8 mouse cellular contexts compared by ENCODE assay signal in genomic region chr17:34205746-34206176, GRCm38 (mm10). TPM values are rescaled to one million over a fixed set of nuclear protein-coding genes. Genes with fewer than 3 reads are reported as not detected.
DNase-seq lines count a peak whose midpoint lies in the region; ATAC-seq and TF ChIP-seq lines count a peak whose summit lies in the region.

No protein-coding gene starts in this region.

- H3K36me3 ChIP-seq in ES-Bruce4 (ENCODE audit: control insufficient read depth, insufficient read depth, low read length, poor library complexity, severe bottlenecking): no peaks in the 10 kb centered on the region
- no peaks in the 10 kb centered on the region for H3K36me3 ChIP-seq in embryonic facial prominence, embryonic 11.5 days (replicated peaks; ENCODE audit: control insufficient read depth, insufficient read depth, low read depth, low read length)
- no peaks in the 10 kb centered on the region for H3K36me3 ChIP-seq in intestine, postnatal 0 days (ENCODE audit: control insufficient read depth, insufficient read depth)
- peaks cover 13% of the 10 kb centered on the region; the same call in 1 of the 2 replicates for H3K36me3 ChIP-seq in thymus, adult 2 months (ENCODE audit: control insufficient read depth, insufficient read depth, low read length)

- peak; percentile 70 for ATAC-seq in frontal cortex, adult (ENCODE audit: low TSS enrichment)
- no peak for ATAC-seq in embryonic facial prominence, embryonic 11.5 days (replicated peaks; ENCODE audit: insufficient number of reproducible peaks, low FRiP score, low TSS enrichment, low read depth)
- ATAC-seq in intestine, postnatal 0 days: 0 out of 2 replicates have a peak, but pooled peaks have one; percentile 25

- H3K9ac ChIP-seq in ES-Bruce4 (ENCODE audit: low read depth, poor library complexity, severe bottlenecking): peak overlapping the region; percentile 69
- H3K9ac ChIP-seq in embryonic facial prominence, embryonic 11.5 days (replicated peaks; ENCODE audit: low read length): no peak overlapping the region
- no peak overlapping the region for H3K9ac ChIP-seq in intestine, postnatal 0 days (ENCODE audit: low read depth, low read length)

- 21% methylated on average over 9 of the region's 9 CpGs for WGBS in embryonic facial prominence, embryonic 11.5 days
- 26% methylated on average over 9 of the region's 9 CpGs for WGBS in intestine, postnatal 0 days
- 3% methylated on average over 9 of the region's 9 CpGs for WGBS in thymus, adult 2 months

- no peak for DNase-seq in frontal cortex, postnatal 10 days (ENCODE audit: low spot score in 2 of 2)
- peak; percentile 46 for DNase-seq in embryonic facial prominence, embryonic 11.5 days (ENCODE audit: low spot score)
- DNase-seq in lung, postnatal 25 days (ENCODE audit: low spot score): peak; percentile 64
- peak; percentile 69 for DNase-seq in thymus, adult 2 months
- DNase-seq in ovary, postnatal 14 days (ENCODE audit: low spot score): no peak

- no peaks in the 10 kb centered on the region for H3K4me1 ChIP-seq in ES-Bruce4 (ENCODE audit: control insufficient read depth, insufficient read depth, low read length)
- H3K4me1 ChIP-seq in embryonic facial prominence, embryonic 11.5 days (ENCODE audit: control insufficient read depth, insufficient read depth, low read length): no peaks in the 10 kb centered on the region
- no peaks in the 10 kb centered on the region for H3K4me1 ChIP-seq in intestine, postnatal 0 days (replicated peaks; ENCODE audit: control insufficient read depth, insufficient read depth, low read length)
- H3K4me1 ChIP-seq in thymus, adult 2 months (replicated peaks; ENCODE audit: control insufficient read depth, insufficient read depth, low read length): peaks cover 61% of the 10 kb centered on the region

- no peak overlapping the region for H3K27ac ChIP-seq in ES-Bruce4 (ENCODE audit: insufficient read depth, low read length)
- no peak overlapping the region for H3K27ac ChIP-seq in embryonic facial prominence, embryonic 11.5 days (replicated peaks; ENCODE audit: low read depth, low read length)
- H3K27ac ChIP-seq in intestine, postnatal 0 days (ENCODE audit: low read depth, low read length): no peak overlapping the region
- H3K27ac ChIP-seq in thymus, adult 2 months (ENCODE audit: control insufficient read depth, insufficient read depth, low read length): peak overlapping the region; percentile 93

- 0 out of 2 replicates have a peak overlapping the region, but pooled peaks have one; percentile 10 for H3K4me2 ChIP-seq in embryonic facial prominence, embryonic 11.5 days (ENCODE audit: low read depth, low read length)
- H3K4me2 ChIP-seq in intestine, postnatal 0 days (replicated peaks; ENCODE audit: low read depth): peak overlapping the region; percentile 74

- no peak for TF ChIP-seq EP300 in ES-Bruce4 (IDR thresholded peaks at IDR 0.05; ENCODE audit: insufficient read depth, low read depth, low read length)

- TF ChIP-seq POLR2A in ES-Bruce4 (IDR thresholded peaks at IDR 0.05; ENCODE audit: insufficient read depth, low read length): no peak
- TF ChIP-seq POLR2A in thymus, adult 2 months (IDR thresholded peaks at IDR 0.05; ENCODE audit: control insufficient read depth, extremely low read depth, insufficient read depth, low read length, poor library complexity): no peak

- no peaks in the 10 kb centered on the region for H3K27me3 ChIP-seq in ES-Bruce4 (ENCODE audit: control insufficient read depth, insufficient read depth, low read length, poor library complexity, severe bottlenecking)
- H3K27me3 ChIP-seq in embryonic facial prominence, embryonic 11.5 days (ENCODE audit: control insufficient read depth, insufficient read depth, low read length): peaks cover 27% of the 10 kb centered on the region
- no peaks in the 10 kb centered on the region for H3K27me3 ChIP-seq in intestine, postnatal 0 days (replicated peaks; ENCODE audit: control insufficient read depth, insufficient read depth, low read length)
- no peaks in the 10 kb centered on the region for H3K27me3 ChIP-seq in thymus, adult 2 months (ENCODE audit: control insufficient read depth, insufficient read depth, low read length)

- TF ChIP-seq CTCF in ES-Bruce4 (IDR thresholded peaks at IDR 0.05; ENCODE audit: low read depth, low read length): peak; percentile 1
- TF ChIP-seq CTCF in intestine, postnatal 0 days (IDR thresholded peaks at IDR 0.05; ENCODE audit: low read depth): peak; percentile 76
- TF ChIP-seq CTCF in thymus, adult 2 months (IDR thresholded peaks at IDR 0.05; ENCODE audit: borderline replicate concordance, control insufficient read depth, extremely low read depth, insufficient read depth, low read length, poor library complexity): no peak

- no peaks in the 10 kb centered on the region for H3K9me3 ChIP-seq in ES-Bruce4 (replicated peaks; ENCODE audit: control insufficient read depth, insufficient read depth, low read length, poor library complexity, severe bottlenecking)
- H3K9me3 ChIP-seq in embryonic facial prominence, embryonic 11.5 days (replicated peaks; ENCODE audit: control insufficient read depth, low read length): no peaks in the 10 kb centered on the region
- no peaks in the 10 kb centered on the region for H3K9me3 ChIP-seq in intestine, postnatal 0 days (ENCODE audit: control insufficient read depth)

- peak overlapping the region; percentile 85 for H3K4me3 ChIP-seq in ES-Bruce4 (ENCODE audit: low read depth, low read length)
- H3K4me3 ChIP-seq in embryonic facial prominence, embryonic 11.5 days (ENCODE audit: low read depth, low read length): no peak overlapping the region
- peak overlapping the region; percentile 66; the same call in 1 of the 2 replicates for H3K4me3 ChIP-seq in intestine, postnatal 0 days (ENCODE audit: low read depth, low read length)
- H3K4me3 ChIP-seq in thymus, adult 2 months (ENCODE audit: control insufficient read depth, insufficient read depth, low read length): peak overlapping the region; percentile 98

RNA-seq across cellular contexts. Expression of gene Tap2, which starts 2.4 kb away (rescaled TPM):
- polyA plus RNA-seq in ES-Bruce4 (2011; ENCODE audit: insufficient read depth, insufficient read length, low read depth, missing spikeins): 18.8 and 22.7 TPM in 2 replicates
- polyA plus RNA-seq in embryonic facial prominence, embryonic 11.5 days (2014; fragmentation: Nextera tagmentation; extraction: Ambion mirVana): 0.77 and 1.2 TPM in 2 replicates
- polyA plus RNA-seq in intestine, postnatal 0 days (2015; fragmentation: Nextera tagmentation; extraction: Ambion mirVana): 11.2 and 13.0 TPM in 2 replicates
- 231 and 232 TPM in 2 replicates for polyA plus RNA-seq in thymus, adult 2 months (2012; rRNA removed)

RNA-seq across cellular contexts. Expression of gene Psmb8, which starts 8.2 kb away (rescaled TPM):
- polyA plus RNA-seq in ES-Bruce4 (2011; ENCODE audit: insufficient read depth, insufficient read length, low read depth, missing spikeins): 20.5 and 27.6 TPM in 2 replicates
- polyA plus RNA-seq in embryonic facial prominence, embryonic 11.5 days (2014; fragmentation: Nextera tagmentation; extraction: Ambion mirVana): 1.7 and 2.1 TPM in 2 replicates
- polyA plus RNA-seq in intestine, postnatal 0 days (2015; fragmentation: Nextera tagmentation; extraction: Ambion mirVana): 82.4 and 86.4 TPM in 2 replicates
- polyA plus RNA-seq in thymus, adult 2 months (2012; rRNA removed): 656 and 705 TPM in 2 replicates

RNA-seq across cellular contexts. Expression of gene Psmb9, which starts 18.2 kb away (rescaled TPM):
- 8.7 and 10.2 TPM in 2 replicates for polyA plus RNA-seq in ES-Bruce4 (2011; ENCODE audit: insufficient read depth, insufficient read length, low read depth, missing spikeins)
- polyA plus RNA-seq in embryonic facial prominence, embryonic 11.5 days (2014; fragmentation: Nextera tagmentation; extraction: Ambion mirVana): 0.67 and 1.1 TPM in 2 replicates
- 36.8 and 37.7 TPM in 2 replicates for polyA plus RNA-seq in intestine, postnatal 0 days (2015; fragmentation: Nextera tagmentation; extraction: Ambion mirVana)
- 288 and 334 TPM in 2 replicates for polyA plus RNA-seq in thymus, adult 2 months (2012; rRNA removed)

RNA-seq across cellular contexts. Expression of gene Tap1, which starts 18.4 kb away (rescaled TPM):
- polyA plus RNA-seq in ES-Bruce4 (2011; ENCODE audit: insufficient read depth, insufficient read length, low read depth, missing spikeins): 21.6 and 24.6 TPM in 2 replicates
- polyA plus RNA-seq in embryonic facial prominence, embryonic 11.5 days (2014; fragmentation: Nextera tagmentation; extraction: Ambion mirVana): 2.3 and 2.6 TPM in 2 replicates
- 14.1 and 15.0 TPM in 2 replicates for polyA plus RNA-seq in intestine, postnatal 0 days (2015; fragmentation: Nextera tagmentation; extraction: Ambion mirVana)
- polyA plus RNA-seq in thymus, adult 2 months (2012; rRNA removed): 197 and 202 TPM in 2 replicates

RNA-seq across cellular contexts. Expression of gene H2-Ob, which starts 32.9 kb away (rescaled TPM):
- not detected in 2 replicates for polyA plus RNA-seq in ES-Bruce4 (2011; ENCODE audit: insufficient read depth, insufficient read length, low read depth, missing spikeins)
- not detected in 2 replicates for polyA plus RNA-seq in embryonic facial prominence, embryonic 11.5 days (2014; fragmentation: Nextera tagmentation; extraction: Ambion mirVana)
- 0.17 and 0.30 TPM in 2 replicates for polyA plus RNA-seq in intestine, postnatal 0 days (2015; fragmentation: Nextera tagmentation; extraction: Ambion mirVana)
- polyA plus RNA-seq in thymus, adult 2 months (2012; rRNA removed): 30.1 and 37.5 TPM in 2 replicates

Comparison
In these comparisons a context has a peak if more than half of its experiments do, and no peak if none do; other contexts are left out.
1. DNase-seq: peak in embryonic facial prominence, embryonic 11.5 days (single experiment), lung, postnatal 25 days (single experiment) and thymus, adult 2 months (single experiment); none in frontal cortex, postnatal 10 days (0 of 2) and ovary, postnatal 14 days (single experiment).